Mouse (Mus musculus) induced T-regulatory cell, adult 2 months (primary cell): Measurements from ENCODE around the gene Vsir.
A peak's percentile ranks its signal among the peaks of the same experiment; 100 is the strongest.

Source experiments
- DNase-seq: peaks from one replicate; pipeline ENCODE4 v3.0.0-alpha.2; 2012; ENCODE audit warnings: low read depth

Vsir gene

GRCm38 (mm10) chr10:60346701-60347405, at the start of gene Vsir:
TSS of gene Vsir (plus strand) at chr10:60346851.
- peak; percentile 91 for DNase-seq

- DNase-seq, result no peak
Observed at GRCm38 (mm10) chr10:60299636-60300035, 47.0 kb upstream of the Vsir start.

GRCm38 (mm10) chr10:60303419-60303818, 43.2 kb upstream of the Vsir start:
- DNase-seq, result no peak

- DNase-seq, result peak; percentile 90
Observed at GRCm38 (mm10) chr10:60304854-60305628, 41.6 kb upstream of the Vsir start.

- DNase-seq, result no peak
Observed at GRCm38 (mm10) chr10:60310629-60311028, 36.0 kb upstream of the Vsir start.

- DNase-seq, result no peak
Observed at GRCm38 (mm10) chr10:60313606-60314005, 33.0 kb upstream of the Vsir start.

GRCm38 (mm10) chr10:60316166-60316565, 30.5 kb upstream of the Vsir start:
- DNase-seq, result no peak

GRCm38 (mm10) chr10:60328963-60329650, 17.5 kb upstream of the Vsir start:
- no peak for DNase-seq

GRCm38 (mm10) chr10:60334583-60334982, 12.1 kb upstream of the Vsir start:
- DNase-seq, result no peak

GRCm38 (mm10) chr10:60335021-60335420, 11.6 kb upstream of the Vsir start:
- no peak for DNase-seq

- DNase-seq, result no peak
Observed at GRCm38 (mm10) chr10:60341528-60341927, 5.1 kb upstream of the Vsir start.

GRCm38 (mm10) chr10:60344111-60344510, 2.5 kb upstream of the Vsir start:
- DNase-seq, result no peak

GRCm38 (mm10) chr10:60346056-60346455, 595 bp upstream of the Vsir start:
- peak; percentile 81 for DNase-seq

- peak; percentile 41 for DNase-seq
Observed at GRCm38 (mm10) chr10:60347768-60348610, 1.3 kb downstream of the Vsir start.

GRCm38 (mm10) chr10:60349056-60349455, 2.4 kb downstream of the Vsir start:
- DNase-seq, result peak; percentile 54

- DNase-seq, result peak; percentile 40
Observed at GRCm38 (mm10) chr10:60349644-60350043, 3.0 kb downstream of the Vsir start.

- DNase-seq, result peak; percentile 81
Observed at GRCm38 (mm10) chr10:60350077-60350804, 3.6 kb downstream of the Vsir start.

GRCm38 (mm10) chr10:60350805-60351167, 4.1 kb downstream of the Vsir start:
- DNase-seq, result peak; percentile 97

- DNase-seq, result no peak
Observed at GRCm38 (mm10) chr10:60351248-60351647, 4.6 kb downstream of the Vsir start.

- DNase-seq, result peak; percentile 95
Observed at GRCm38 (mm10) chr10:60351761-60352455, 5.3 kb downstream of the Vsir start.
